Mouse (Mus musculus): ENCODE measurements around the gene Anapc1.

The Anapc1 gene

DNA sequence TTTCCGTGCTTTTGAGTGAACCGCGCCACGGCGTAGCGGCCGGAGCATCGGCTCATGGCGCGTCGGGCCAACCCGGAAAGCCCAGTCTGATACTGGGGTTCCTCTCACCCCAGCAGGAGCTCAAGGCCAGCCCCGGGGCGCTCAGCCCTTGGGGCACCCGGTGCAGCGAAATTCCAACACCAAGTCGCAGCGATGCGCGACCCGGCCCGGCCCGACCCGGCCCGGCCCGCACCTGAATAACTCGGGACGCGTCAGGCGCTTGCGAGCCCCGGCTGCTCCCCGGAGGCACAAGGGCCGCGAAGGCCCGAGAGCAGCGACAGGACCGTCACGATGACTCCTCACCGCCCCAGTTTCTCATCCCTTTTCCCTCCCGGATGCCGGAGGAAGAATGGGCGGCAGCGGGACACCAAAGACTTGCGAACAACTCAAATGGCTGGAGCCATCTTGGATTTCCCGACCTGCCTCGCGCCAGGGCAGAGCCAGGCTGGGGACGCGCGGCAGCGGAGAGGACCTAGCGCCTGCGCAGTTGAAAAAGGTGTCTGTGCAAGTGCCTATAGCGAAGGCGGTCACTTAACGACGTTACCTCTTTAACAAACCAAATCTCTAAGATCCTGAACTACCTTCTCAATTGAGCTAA, at the start of gene Anapc1:
Anapc1 (minus strand) TSS at position 471 of the 637 bp plus-strand sequence.
- POLR2A ChIA-PET: interaction anchor here in 2 of 4 experiments (0.6 to 3.6 kb wide), 20 partner anchors 9 to 1556 kb away, joined by 3 to 23 read pairs (median 4); partner anchors contain the start of genes Mertk (in 2 of the 2) and Tmem87b (in 2 of the 2)
- CTCF ChIA-PET: interaction anchor here in 1 of 4 experiments (2.4 kb wide), 1 partner anchor 11 kb away, joined by 5 read pairs; no protein-coding TSS in a partner anchor

DNA sequence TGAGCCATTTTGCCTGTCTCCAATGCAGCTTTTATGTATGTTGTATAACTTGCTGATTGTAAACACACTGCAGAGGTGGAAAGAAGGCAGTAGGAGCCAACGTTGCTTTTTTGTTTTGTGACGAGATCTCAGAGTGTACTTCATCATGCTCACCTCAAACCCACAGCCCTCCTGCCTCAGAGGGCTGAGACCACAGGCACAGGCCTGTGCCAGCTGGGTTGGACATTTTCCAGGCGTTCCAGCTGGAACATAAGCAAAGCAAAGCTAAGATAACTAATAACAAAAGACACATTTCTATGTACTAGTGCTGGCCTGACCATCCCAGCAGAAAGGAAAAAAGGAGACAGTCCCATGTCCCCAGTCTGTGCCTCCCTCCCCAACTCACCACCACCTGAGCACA, 47.9 kb upstream of the Anapc1 start:
- ChIA-PET POLR2A (interaction anchor here in 1 of 4 experiments (0.8 kb wide), 1 partner anchor 13 kb away, joined by 3 read pairs; no protein-coding TSS in a partner anchor), CTCF (no interaction called here)

DNA sequence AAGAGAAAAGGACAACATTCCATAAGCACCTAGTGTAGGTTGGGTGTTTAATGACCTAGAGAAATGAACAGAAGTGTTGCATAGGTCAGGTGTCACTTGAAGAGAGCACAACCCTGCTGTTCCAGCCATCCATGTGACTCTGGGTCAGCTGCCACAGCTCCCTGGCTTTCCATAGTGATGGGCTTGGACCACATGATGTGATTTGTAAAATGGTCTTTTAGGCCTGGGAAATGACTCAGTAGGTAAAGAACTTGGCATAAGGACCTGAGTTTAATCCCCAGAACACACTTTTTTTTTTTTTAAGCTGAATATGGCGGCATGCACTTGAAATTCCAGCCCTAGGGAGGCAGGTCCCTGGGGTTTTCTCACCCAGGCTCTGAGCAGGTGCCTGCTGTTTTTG, 44.8 kb upstream of the Anapc1 start:
- ChIA-PET CTCF (interaction anchor here in 1 of 4 experiments (1.3 kb wide), 1 partner anchor 34 kb away, joined by 3 read pairs; no protein-coding TSS in a partner anchor), POLR2A (interaction anchor here in 2 of 4 experiments (0.6 to 1.6 kb wide), 9 partner anchors 17 to 514 kb away, joined by 3 to 4 read pairs (median 3); partner anchors contain the start of genes Mertk (in 1 of the 2) and Tmem87b (in 1 of the 2))

DNA sequence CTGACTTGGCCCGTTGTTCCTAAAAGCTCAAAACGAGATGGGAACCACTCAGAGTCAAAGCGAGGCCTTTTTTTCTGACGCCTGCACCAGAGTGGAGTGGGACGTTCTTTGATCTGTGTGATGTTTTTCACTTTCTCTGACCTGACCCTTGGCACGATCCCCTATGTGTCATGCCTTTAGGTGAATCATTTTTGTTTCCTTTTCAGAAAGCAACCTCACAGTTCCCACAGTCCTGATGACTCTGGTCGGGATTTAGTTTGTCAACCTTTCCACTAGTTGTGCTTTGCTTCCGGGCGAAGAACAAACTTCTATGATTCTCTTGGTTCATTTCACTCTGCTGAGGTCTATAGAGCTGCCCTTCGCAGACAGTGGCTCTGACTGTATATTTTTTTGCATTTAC, 44.3 kb upstream of the Anapc1 start:
- POLR2A ChIA-PET: interaction anchor here in 2 of 4 experiments (0.6 to 1.6 kb wide), 9 partner anchors 17 to 514 kb away, joined by 3 to 4 read pairs (median 3); partner anchors contain the start of genes Mertk (in 1 of the 2) and Tmem87b (in 1 of the 2)
- CTCF ChIA-PET: interaction anchor here in 1 of 4 experiments (1.3 kb wide), 1 partner anchor 34 kb away, joined by 3 read pairs; no protein-coding TSS in a partner anchor

DNA sequence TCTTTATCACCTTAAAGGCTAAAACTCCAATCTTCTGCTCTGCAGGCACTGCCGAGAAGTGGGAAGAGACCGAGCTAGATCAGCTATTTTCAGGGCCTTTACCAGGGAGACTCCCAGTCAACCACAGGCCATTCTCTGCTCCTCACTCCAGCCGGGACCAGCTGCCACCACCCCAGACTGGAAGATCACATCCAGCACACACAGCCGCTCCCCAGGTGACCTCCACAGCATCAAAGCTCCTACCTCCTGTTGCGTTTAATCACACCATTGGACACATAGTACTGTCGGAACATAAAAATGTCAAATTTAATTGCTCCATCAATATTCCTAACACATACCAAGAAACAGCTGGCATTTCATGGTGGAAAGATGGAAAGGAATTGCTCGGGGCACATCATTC, 42.0 kb upstream of the Anapc1 start:
- CTCF ChIA-PET: interaction anchor here in 2 of 4 experiments (0.5 to 1.5 kb wide), 2 partner anchors 18 to 31 kb away, joined by 5 to 6 read pairs; no protein-coding TSS in a partner anchor

DNA sequence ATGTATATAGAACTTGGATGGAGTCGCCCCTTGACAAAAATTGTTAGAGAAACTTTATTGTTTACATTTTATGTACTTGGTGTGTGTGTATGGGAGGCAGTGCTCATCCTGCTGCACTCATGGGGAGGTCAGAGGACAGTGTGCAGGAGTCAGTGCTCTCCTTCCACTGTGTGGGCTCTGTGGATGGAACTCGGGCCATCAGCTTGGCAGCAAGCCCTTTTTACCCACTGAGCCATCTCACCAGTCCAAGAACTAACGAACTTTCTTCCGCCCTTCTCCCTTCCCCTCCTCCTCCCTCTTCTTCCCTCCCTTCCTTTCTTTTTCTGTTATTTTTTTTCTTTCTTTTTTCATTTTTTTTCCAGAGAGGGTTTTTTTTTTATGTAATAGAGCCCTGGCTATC, 40.9 kb upstream of the Anapc1 start:
- ChIA-PET CTCF (interaction anchor here in 1 of 4 experiments (0.6 kb wide), 1 partner anchor 221 kb away, joined by 3 read pairs; no protein-coding TSS in a partner anchor), POLR2A (no interaction called here)

More for the DNA sequence above, 42.0 kb upstream of the Anapc1 start:
- POLR2A ChIA-PET: interaction anchor here in 2 of 4 experiments (1.0 to 1.7 kb wide), 5 partner anchors 9 to 89 kb away, joined by 3 to 7 read pairs (median 5); partner anchors contain the start of gene Tmem87b (in 2 of the 2)

DNA sequence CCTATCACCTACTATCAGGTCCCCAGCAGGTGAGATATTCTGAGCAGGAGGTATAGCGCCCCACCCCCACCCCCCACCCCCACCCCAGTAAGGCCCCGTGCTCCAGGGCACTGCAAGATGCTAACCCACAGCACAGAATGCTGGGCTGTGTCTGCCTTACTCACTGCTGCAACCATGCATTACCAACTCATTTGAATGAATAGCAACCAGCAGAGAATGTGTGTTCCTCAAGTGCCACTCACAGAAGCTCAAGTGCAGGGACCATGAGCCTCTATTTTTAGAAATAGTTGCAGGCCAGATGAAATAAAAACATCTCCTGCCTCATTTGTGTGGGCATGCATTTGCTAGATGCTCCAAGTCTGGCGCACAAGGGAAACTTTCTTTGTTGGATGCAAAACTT, 40.4 kb upstream of the Anapc1 start:
- ChIA-PET CTCF (interaction anchor here in 2 of 4 experiments (0.6 to 1.2 kb wide), 2 partner anchors 30 to 220 kb away, joined by 3 read pairs; no protein-coding TSS in a partner anchor), POLR2A (interaction anchor here in 1 of 4 experiments (1.4 kb wide), 1 partner anchor 10 kb away, joined by 5 read pairs; no protein-coding TSS in a partner anchor)

DNA sequence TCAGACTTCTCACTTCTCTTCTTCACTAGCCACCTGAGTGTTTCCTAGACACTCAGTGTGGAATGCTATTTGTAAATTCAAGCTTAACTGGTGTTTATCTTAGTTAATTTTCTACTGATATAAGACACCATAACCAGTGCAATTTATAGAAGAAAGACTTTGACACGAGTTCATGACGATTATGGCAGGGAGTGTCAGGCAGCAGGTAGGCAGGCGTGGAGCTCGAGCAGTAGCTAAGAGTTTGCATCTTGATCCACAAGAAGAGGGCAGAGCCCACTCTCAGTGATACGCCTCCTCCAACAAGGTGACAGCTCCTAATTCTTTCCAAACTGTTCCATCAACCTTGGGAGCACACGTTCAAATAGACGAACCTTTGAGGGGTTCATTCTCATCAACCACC, 39.4 kb upstream of the Anapc1 start:
- ChIA-PET CTCF (interaction anchor here in 2 of 4 experiments (1.0 to 1.2 kb wide), 2 partner anchors 29 to 90 kb away, joined by 3 read pairs; no protein-coding TSS in a partner anchor), POLR2A (interaction anchor here in 1 of 4 experiments (1.2 to 1.4 kb wide), 2 partner anchors 9 to 11 kb away, joined by 3 to 5 read pairs; no protein-coding TSS in a partner anchor)

DNA sequence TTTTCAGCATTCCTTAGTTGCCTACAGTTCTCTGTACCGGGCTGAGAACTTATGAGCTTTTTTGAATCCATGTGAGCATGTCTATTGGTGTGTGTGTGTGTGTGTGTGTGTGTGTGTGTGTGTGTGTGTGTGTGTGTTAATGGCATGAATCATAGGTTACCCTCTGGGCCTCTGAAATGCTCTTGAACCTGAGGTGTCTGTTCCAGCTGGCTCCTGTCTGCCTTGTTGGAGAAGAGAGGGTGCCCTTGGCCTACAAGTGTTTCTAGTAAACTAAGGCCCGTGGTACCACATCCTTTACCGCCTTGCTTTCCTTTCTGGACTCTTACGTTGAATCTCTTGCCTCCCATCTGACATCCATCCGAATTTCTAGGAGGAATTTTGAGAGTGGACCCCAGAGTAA, 38.9 kb upstream of the Anapc1 start:
- POLR2A ChIA-PET: interaction anchor here in 1 of 4 experiments (1.2 kb wide), 1 partner anchor 10 kb away, joined by 3 read pairs; no protein-coding TSS in a partner anchor
- CTCF ChIA-PET: interaction anchor here in 3 of 4 experiments (0.6 to 1.2 kb wide), 3 partner anchors 20 to 91 kb away, joined by 3 read pairs; no protein-coding TSS in a partner anchor

DNA sequence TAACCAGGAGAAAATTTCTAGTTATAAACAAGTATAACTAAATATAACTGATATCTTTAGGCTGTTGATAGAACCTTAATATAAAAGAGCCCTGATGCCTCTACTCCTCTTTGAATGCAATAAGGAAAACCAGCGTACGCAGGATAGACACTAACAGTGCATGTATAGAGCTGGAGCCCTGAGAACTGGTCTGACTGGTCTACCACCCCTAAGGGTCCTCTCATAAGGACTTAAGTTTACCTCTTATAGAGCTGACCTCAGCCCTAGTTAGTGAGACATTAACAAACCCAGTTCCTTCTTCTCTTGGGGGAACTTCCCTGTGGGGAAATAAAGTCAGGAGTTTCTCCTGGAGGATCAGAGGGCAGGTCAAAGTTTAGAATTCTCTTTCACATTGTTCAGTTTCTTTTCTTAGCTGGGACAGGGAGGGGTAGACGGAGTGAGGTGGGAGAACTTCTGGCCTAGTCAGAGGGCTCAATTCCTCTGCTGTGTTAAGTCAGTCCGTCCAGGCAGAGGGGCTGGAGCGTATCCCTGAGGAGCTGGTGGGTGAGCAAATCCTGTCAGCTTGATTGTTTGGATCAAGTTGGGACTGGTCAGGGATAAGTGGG, 35.0 kb upstream of the Anapc1 start:
- POLR2A ChIA-PET: interaction anchor here in 2 of 4 experiments (0.6 to 1.0 kb wide), 2 partner anchors 13 to 52 kb away, joined by 3 to 8 read pairs; no protein-coding TSS in a partner anchor
- CTCF ChIA-PET: no interaction called here

DNA sequence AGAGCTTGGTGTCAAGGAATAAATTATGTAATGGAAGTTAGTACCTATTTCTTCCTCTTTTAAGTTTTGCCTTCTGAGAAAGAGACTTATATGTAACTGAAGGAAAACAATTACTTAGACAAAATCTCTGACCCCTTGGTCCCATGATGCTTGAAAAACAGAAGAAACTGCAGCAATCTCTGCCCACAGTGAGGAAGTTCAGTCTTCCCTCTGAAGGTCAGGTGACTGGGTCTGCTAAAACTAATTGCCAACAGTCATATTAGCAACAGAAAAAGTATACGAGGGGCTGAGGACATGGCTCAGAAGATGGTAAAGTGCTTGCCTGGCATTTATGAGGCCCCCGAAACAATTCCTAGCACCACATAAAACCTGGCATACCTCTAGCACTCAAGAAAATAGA, 32.2 kb upstream of the Anapc1 start:
- POLR2A ChIA-PET: interaction anchor here in 1 of 4 experiments (0.7 to 1.4 kb wide), 3 partner anchors 11 to 33 kb away, joined by 3 to 4 read pairs (median 3); no protein-coding TSS in a partner anchor
- CTCF ChIA-PET: no interaction called here

DNA sequence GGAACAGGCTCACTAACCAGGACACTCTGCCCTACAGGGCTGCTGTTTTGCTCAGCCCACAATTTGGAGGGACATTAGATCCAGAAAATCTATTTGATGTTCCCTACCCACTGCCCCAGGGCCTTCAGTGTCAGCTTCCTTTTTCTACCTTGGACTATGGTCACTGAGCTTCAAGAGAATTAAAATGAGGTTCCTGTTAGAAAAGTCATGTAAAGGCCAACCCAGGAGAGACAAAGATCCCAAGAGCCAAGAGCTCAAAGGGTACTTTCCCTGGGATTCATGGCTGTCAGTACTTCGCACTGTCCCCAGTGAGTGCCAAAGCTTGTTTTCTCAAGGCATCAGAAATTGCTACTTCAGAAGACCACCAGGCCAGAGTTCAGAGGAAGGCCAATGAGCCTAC, 28.8 kb upstream of the Anapc1 start:
- ChIA-PET POLR2A (interaction anchor here in 3 of 4 experiments (0.7 to 2.1 kb wide), 5 partner anchors 10 to 102 kb away, joined by 3 to 6 read pairs (median 3); partner anchors contain the start of genes Mertk (in 2 of the 3) and Tmem87b (in 1 of the 3)), CTCF (interaction anchor here in 1 of 4 experiments (1.4 kb wide), 1 partner anchor 102 kb away, joined by 3 read pairs; the partner anchor contains the start of gene Tmem87b)

DNA sequence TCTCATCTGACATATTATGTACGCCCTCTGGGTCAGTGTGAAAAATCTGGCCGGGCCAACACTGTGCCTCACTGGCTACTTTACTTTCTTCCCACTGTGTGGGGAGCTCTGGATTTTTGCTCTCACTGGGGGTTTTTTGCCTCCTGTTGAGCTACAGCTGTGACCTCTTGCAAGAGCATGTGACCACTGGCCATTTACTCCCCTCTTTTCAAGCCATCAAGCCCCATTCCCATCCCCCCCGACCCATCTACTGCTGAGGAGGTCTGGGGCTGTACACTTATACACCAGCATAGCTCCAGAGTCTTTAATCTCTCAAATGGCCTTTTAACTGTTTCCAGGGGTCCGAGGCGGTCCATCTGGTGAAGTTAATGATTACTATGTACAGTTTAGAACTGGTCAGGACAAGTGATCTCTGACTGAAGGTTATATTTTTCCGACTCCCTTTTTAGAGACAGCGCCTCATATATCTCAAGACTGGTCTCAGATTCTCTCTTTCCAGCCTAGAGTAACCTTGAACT, 27.6 kb upstream of the Anapc1 start:
- ChIA-PET CTCF (interaction anchor here in 1 of 4 experiments (1.4 kb wide), 1 partner anchor 103 kb away, joined by 3 read pairs; the partner anchor contains the start of gene Tmem87b), POLR2A (interaction anchor here in 3 of 4 experiments (0.5 to 1.1 kb wide), 6 partner anchors 9 to 1136 kb away, joined by 3 to 5 read pairs (median 4); partner anchors contain the start of gene Mertk (in 1 of the 3))

DNA sequence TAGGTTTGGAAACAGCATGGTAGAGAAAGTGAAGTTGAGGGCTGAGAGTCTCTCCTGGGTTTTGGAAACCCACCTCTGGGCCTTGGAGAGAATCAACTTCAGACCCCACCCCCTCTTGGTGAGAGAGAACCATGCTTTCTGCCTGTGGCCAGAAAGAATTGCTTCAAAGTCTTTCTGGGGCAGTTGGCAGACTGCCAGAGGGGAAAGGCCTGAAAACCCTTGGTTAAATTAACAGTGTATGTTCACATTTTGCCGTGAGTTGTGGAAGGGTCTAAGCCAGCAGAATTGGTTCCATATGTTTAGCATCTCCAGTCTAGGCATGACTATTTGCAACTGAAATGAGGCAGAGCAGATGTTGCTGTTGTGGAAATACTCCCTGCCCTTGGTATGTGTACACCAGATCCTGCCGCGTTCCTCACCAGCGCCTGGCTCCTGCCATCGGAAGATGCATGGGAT, 26.4 kb upstream of the Anapc1 start:
- POLR2A ChIA-PET: interaction anchor here in 1 of 4 experiments (0.6 kb wide), 1 partner anchor 10 kb away, joined by 3 read pairs; no protein-coding TSS in a partner anchor
- CTCF ChIA-PET: interaction anchor here in 3 of 4 experiments (0.6 to 0.7 kb wide), 3 partner anchors 12 to 1394 kb away, joined by 3 to 7 read pairs (median 3); no protein-coding TSS in a partner anchor

DNA sequence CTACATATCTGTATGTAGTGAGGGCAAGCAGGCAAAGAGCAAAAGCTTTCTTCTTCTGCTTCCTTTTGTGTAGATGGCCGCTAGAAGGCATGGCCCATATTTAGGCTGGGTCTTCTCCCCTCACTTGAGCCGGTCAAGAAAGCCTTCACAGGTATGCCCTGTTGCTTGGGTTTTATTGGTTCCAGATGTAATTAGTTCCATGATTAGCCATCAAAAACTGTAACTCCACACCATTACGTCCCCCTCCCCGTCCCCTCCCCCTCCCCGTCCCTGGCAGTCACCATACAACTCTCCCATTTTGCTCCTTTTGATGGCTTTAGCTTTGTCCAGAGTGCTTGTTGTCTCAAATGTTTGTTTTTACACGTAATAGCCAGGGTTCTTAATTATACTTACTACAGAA, 25.7 kb upstream of the Anapc1 start:
- ChIA-PET CTCF (interaction anchor here in 2 of 4 experiments (0.6 to 0.7 kb wide), 2 partner anchors 11 to 286 kb away, joined by 3 to 7 read pairs; no protein-coding TSS in a partner anchor), POLR2A (interaction anchor here in 1 of 4 experiments (0.6 kb wide), 1 partner anchor 9 kb away, joined by 3 read pairs; no protein-coding TSS in a partner anchor)

DNA sequence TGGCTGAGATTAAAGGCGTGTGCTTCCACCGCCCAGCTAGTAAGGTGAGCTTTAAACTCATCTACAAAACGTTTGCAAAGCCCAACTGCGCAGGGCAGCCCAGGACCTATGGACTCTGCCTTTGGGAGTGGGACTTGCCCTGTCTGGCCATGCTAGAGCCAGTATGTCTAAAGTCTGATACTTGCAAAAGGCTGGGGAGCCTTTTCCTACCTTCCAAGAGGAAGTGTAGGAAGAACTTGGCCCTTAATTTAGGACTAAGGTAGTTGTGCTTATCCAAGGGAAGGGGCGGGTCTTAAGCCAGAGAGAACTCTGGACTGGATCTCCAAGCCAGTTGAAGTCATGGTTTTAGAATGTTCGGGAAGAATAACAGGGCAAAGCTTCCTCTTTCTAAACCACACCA, 23.4 kb upstream of the Anapc1 start:
- CTCF ChIA-PET: no interaction called here
- POLR2A ChIA-PET: interaction anchor here in 2 of 4 experiments (1.4 to 3.8 kb wide), 3 partner anchors 12 to 23 kb away, joined by 3 to 17 read pairs (median 4); partner anchors contain the start of genes Anapc1 (in 1 of the 2) and Mertk (in 1 of the 2)

DNA sequence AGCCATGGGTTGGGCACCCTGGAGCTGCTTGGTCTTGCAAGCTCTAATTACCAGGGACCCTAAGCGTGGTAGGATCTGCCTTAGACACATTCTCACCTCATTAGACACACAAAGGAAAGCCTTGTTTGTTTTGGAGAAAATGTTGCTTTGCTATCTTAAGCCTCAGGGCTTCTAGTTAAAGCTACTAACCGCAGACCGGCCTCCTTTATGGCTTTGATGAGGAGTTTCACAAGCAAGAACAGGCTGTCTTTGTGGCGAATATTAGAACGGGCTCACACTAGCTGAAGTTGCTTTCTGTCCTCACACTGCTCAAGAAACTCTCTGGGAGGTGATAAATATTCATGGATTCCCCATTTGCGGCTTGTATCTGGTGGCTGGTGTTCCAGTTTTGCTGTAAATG, 22.1 kb upstream of the Anapc1 start:
- ChIA-PET POLR2A (interaction anchor here in 2 of 4 experiments (0.8 to 3.8 kb wide), 5 partner anchors 8 to 104 kb away, joined by 3 to 17 read pairs (median 4); partner anchors contain the start of genes Anapc1 (in 1 of the 2) and Mertk (in 1 of the 2)), CTCF (interaction anchor here in 3 of 4 experiments (0.6 to 2.2 kb wide), 6 partner anchors 11 to 878 kb away, joined by 3 to 6 read pairs (median 4); partner anchors contain the start of genes Bub1 (in 1 of the 3) and Tmem87b (in 1 of the 3))

Data from embryonic stem cell, embryonic (primary cell).